Mouse (Mus musculus): ENCODE results near the gene Mylk3.

Mylk3 gene

GRCm38 (mm10) chr8:85321981-85322380, 64.2 kb downstream of the Mylk3 start:
- no peak for DNase-seq (ENCODE audit: low read depth in 2 of 2, low spot score in 2 of 2)

- no peak for DNase-seq (ENCODE audit: low read depth in 2 of 2, low spot score in 2 of 2)
Measured at GRCm38 (mm10) chr8:85318534-85318933, 67.6 kb downstream of the Mylk3 start.

GRCm38 (mm10) chr8:85313036-85313435, 73.1 kb downstream of the Mylk3 start:
- DNase-seq (ENCODE audit: low read depth in 2 of 2, low spot score in 2 of 2): no peak

- no peak for DNase-seq (ENCODE audit: low read depth in 2 of 2, low spot score in 2 of 2)
Measured at GRCm38 (mm10) chr8:85311743-85312142, 74.4 kb downstream of the Mylk3 start.

- no peak for DNase-seq (ENCODE audit: low read depth in 2 of 2, low spot score in 2 of 2)
Measured at GRCm38 (mm10) chr8:85308564-85308963, 77.6 kb downstream of the Mylk3 start.

GRCm38 (mm10) chr8:85303531-85303930, 82.6 kb downstream of the Mylk3 start:
- DNase-seq (ENCODE audit: low read depth in 2 of 2, low spot score in 2 of 2): no peak

- no peak for DNase-seq (ENCODE audit: low read depth in 2 of 2, low spot score in 2 of 2)
Measured at GRCm38 (mm10) chr8:85302931-85303330, 83.2 kb downstream of the Mylk3 start.

- no peak for DNase-seq (ENCODE audit: low read depth in 2 of 2, low spot score in 2 of 2)
Measured at GRCm38 (mm10) chr8:85301941-85302340, 84.2 kb downstream of the Mylk3 start.

- DNase-seq (ENCODE audit: low read depth in 2 of 2, low spot score in 2 of 2): peak; percentile 91 to 97
Measured at GRCm38 (mm10) chr8:85299434-85300077, 86.6 kb downstream of the Mylk3 start, which contains the start of the genes Orc6 and Vps35. Orc6 (plus strand) TSS chr8:85299632. Vps35 (minus strand) TSS chr8:85299802.

GRCm38 (mm10) chr8:85298600-85299433, 87.3 kb downstream of the Mylk3 start:
- DNase-seq (ENCODE audit: low read depth in 2 of 2, low spot score in 2 of 2): no peak

GRCm38 (mm10) chr8:85286846-85287245, 99.3 kb downstream of the Mylk3 start:
- no peak for DNase-seq (ENCODE audit: low read depth in 2 of 2, low spot score in 2 of 2)

Data from CD8-positive naive resting alpha-beta T cell, adult 2 months (primary cell).